Mouse (Mus musculus): ENCODE measurements around the gene Myb. TPM values are rescaled to one million over a fixed set of nuclear protein-coding genes. Genes with fewer than 3 reads are reported as not detected.

Myb gene
- 318 and 334 TPM in 2 replicates for polyA plus RNA-seq (2012; rRNA removed)

GRCm38 (mm10) chr10:21160537-21161358, at the start of gene Myb:
Myb (minus strand) TSS chr10:21160984.
- WGBS = under 1% methylated on average over 84 of the region's 86 CpGs
- Histone ChIP-seq H3K27me3 (ENCODE audit: control insufficient read depth, insufficient read depth, low read length) (no peaks in the 10 kb centered on the region), H3K36me3 (ENCODE audit: control insufficient read depth, insufficient read depth, low read length) (peaks cover 7% of the 10 kb centered on the region), H3K4me3 (ENCODE audit: control insufficient read depth, insufficient read depth, low read length) (peak within 1 kb of the TSS; percentile 96), H3K27ac (ENCODE audit: control insufficient read depth, insufficient read depth, low read length) (peak within 1 kb of the TSS; percentile 96), H3K4me1 (replicated peaks; ENCODE audit: control insufficient read depth, insufficient read depth, low read length) (peaks cover 2% of the 10 kb centered on the region)
- peak; percentile 87 for DNase-seq
- TF ChIP-seq CTCF (IDR thresholded peaks at IDR 0.05; ENCODE audit: borderline replicate concordance, control insufficient read depth, extremely low read depth, insufficient read depth, low read length, poor library complexity) (no peak), POLR2A (IDR thresholded peaks at IDR 0.05; ENCODE audit: control insufficient read depth, extremely low read depth, insufficient read depth, low read length, poor library complexity) (peak; percentile 32)

GRCm38 (mm10) chr10:21207378-21207777, 46.6 kb upstream of the Myb start:
- TF ChIP-seq POLR2A (IDR thresholded peaks at IDR 0.05; ENCODE audit: control insufficient read depth, extremely low read depth, insufficient read depth, low read length, poor library complexity) (no peak), CTCF (IDR thresholded peaks at IDR 0.05; ENCODE audit: borderline replicate concordance, control insufficient read depth, extremely low read depth, insufficient read depth, low read length, poor library complexity) (no peak)
- Histone ChIP-seq H3K36me3 (ENCODE audit: control insufficient read depth, insufficient read depth, low read length) (no peaks in the 10 kb centered on the region), H3K4me1 (replicated peaks; ENCODE audit: control insufficient read depth, insufficient read depth, low read length) (peaks cover 35% of the 10 kb centered on the region), H3K4me3 (ENCODE audit: control insufficient read depth, insufficient read depth, low read length) (no peak overlapping the region), H3K27me3 (ENCODE audit: control insufficient read depth, insufficient read depth, low read length) (no peaks in the 10 kb centered on the region), H3K27ac (ENCODE audit: control insufficient read depth, insufficient read depth, low read length) (no peak overlapping the region)
- 8% methylated on average over 1 of the region's 1 CpGs for WGBS
- peak; percentile 11 for DNase-seq

GRCm38 (mm10) chr10:21206232-21206631, 45.4 kb upstream of the Myb start:
- no peak for TF ChIP-seq CTCF (IDR thresholded peaks at IDR 0.05; ENCODE audit: borderline replicate concordance, control insufficient read depth, extremely low read depth, insufficient read depth, low read length, poor library complexity)
- TF ChIP-seq POLR2A (IDR thresholded peaks at IDR 0.05; ENCODE audit: control insufficient read depth, extremely low read depth, insufficient read depth, low read length, poor library complexity) = no peak
- Histone ChIP-seq H3K27ac (ENCODE audit: control insufficient read depth, insufficient read depth, low read length) (no peak overlapping the region), H3K27me3 (ENCODE audit: control insufficient read depth, insufficient read depth, low read length) (no peaks in the 10 kb centered on the region), H3K36me3 (ENCODE audit: control insufficient read depth, insufficient read depth, low read length) (no peaks in the 10 kb centered on the region), H3K4me3 (ENCODE audit: control insufficient read depth, insufficient read depth, low read length) (no peak overlapping the region), H3K4me1 (replicated peaks; ENCODE audit: control insufficient read depth, insufficient read depth, low read length) (peaks cover 35% of the 10 kb centered on the region)
- no peak for DNase-seq
- 94% methylated on average over 2 of the region's 2 CpGs for WGBS

GRCm38 (mm10) chr10:21204496-21205085, 43.8 kb upstream of the Myb start:
- 43% methylated on average over 10 of the region's 10 CpGs for WGBS
- Histone ChIP-seq H3K36me3 (ENCODE audit: control insufficient read depth, insufficient read depth, low read length) (no peaks in the 10 kb centered on the region), H3K27me3 (ENCODE audit: control insufficient read depth, insufficient read depth, low read length) (no peaks in the 10 kb centered on the region), H3K27ac (ENCODE audit: control insufficient read depth, insufficient read depth, low read length) (no peak overlapping the region), H3K4me1 (replicated peaks; ENCODE audit: control insufficient read depth, insufficient read depth, low read length) (peaks cover 39% of the 10 kb centered on the region), H3K4me3 (ENCODE audit: control insufficient read depth, insufficient read depth, low read length) (no peak overlapping the region)
- TF ChIP-seq POLR2A (IDR thresholded peaks at IDR 0.05; ENCODE audit: control insufficient read depth, extremely low read depth, insufficient read depth, low read length, poor library complexity) (no peak), CTCF (IDR thresholded peaks at IDR 0.05; ENCODE audit: borderline replicate concordance, control insufficient read depth, extremely low read depth, insufficient read depth, low read length, poor library complexity) (no peak)
- DNase-seq = no peak

- Histone ChIP-seq H3K27ac (ENCODE audit: control insufficient read depth, insufficient read depth, low read length) (peak overlapping the region; percentile 60), H3K4me3 (ENCODE audit: control insufficient read depth, insufficient read depth, low read length) (no peak overlapping the region), H3K27me3 (ENCODE audit: control insufficient read depth, insufficient read depth, low read length) (no peaks in the 10 kb centered on the region), H3K4me1 (replicated peaks; ENCODE audit: control insufficient read depth, insufficient read depth, low read length) (peaks cover 39% of the 10 kb centered on the region), H3K36me3 (ENCODE audit: control insufficient read depth, insufficient read depth, low read length) (no peaks in the 10 kb centered on the region)
- no peak for DNase-seq
- TF ChIP-seq POLR2A (IDR thresholded peaks at IDR 0.05; ENCODE audit: control insufficient read depth, extremely low read depth, insufficient read depth, low read length, poor library complexity) = no peak
- TF ChIP-seq CTCF (IDR thresholded peaks at IDR 0.05; ENCODE audit: borderline replicate concordance, control insufficient read depth, extremely low read depth, insufficient read depth, low read length, poor library complexity) = no peak
- 68% methylated on average over 5 of the region's 5 CpGs for WGBS
Measured at GRCm38 (mm10) chr10:21203886-21204285, 43.1 kb upstream of the Myb start.

GRCm38 (mm10) chr10:21203461-21203860, 42.7 kb upstream of the Myb start:
- H3K4me3 ChIP-seq (ENCODE audit: control insufficient read depth, insufficient read depth, low read length) = no peak overlapping the region
- H3K36me3 ChIP-seq (ENCODE audit: control insufficient read depth, insufficient read depth, low read length) = no peaks in the 10 kb centered on the region
- TF ChIP-seq CTCF (IDR thresholded peaks at IDR 0.05; ENCODE audit: borderline replicate concordance, control insufficient read depth, extremely low read depth, insufficient read depth, low read length, poor library complexity) (no peak), POLR2A (IDR thresholded peaks at IDR 0.05; ENCODE audit: control insufficient read depth, extremely low read depth, insufficient read depth, low read length, poor library complexity) (no peak)

More at GRCm38 (mm10) chr10:21203461-21203860, 42.7 kb upstream of the Myb start:
- no peak for DNase-seq
- H3K27me3 ChIP-seq (ENCODE audit: control insufficient read depth, insufficient read depth, low read length) = no peaks in the 10 kb centered on the region
- H3K4me1 ChIP-seq (replicated peaks; ENCODE audit: control insufficient read depth, insufficient read depth, low read length) = peaks cover 42% of the 10 kb centered on the region
- WGBS = 96% methylated on average over 3 of the region's 3 CpGs
- peak overlapping the region; percentile 67 for H3K27ac ChIP-seq (ENCODE audit: control insufficient read depth, insufficient read depth, low read length)

Data from thymus, adult 2 months (tissue).